Mouse (Mus musculus): ENCODE measurements around the gene Clk2. TPM values are rescaled to one million over a fixed set of nuclear protein-coding genes. Genes with fewer than 3 reads are reported as not detected.

The Clk2 gene
- polyA plus RNA-seq, 1 experiment, result 22.2 TPM

- Histone ChIP-seq H3K4me2 (ENCODE audit: low read depth) (no peak overlapping the region), H3K27me3 (ENCODE audit: control insufficient read depth, insufficient read depth, insufficient read length) (no peaks in the 10 kb centered on the region), H3K79me2 (ENCODE audit: control insufficient read depth, insufficient read depth) (peaks cover 12% of the 10 kb centered on the region), H3K4me3 (no peak overlapping the region), H3K36me3 (ENCODE audit: control insufficient read depth, insufficient read depth) (peaks cover 20% of the 10 kb centered on the region), H3ac (ENCODE audit: control insufficient read depth, insufficient read length) (no peak overlapping the region)
- TF ChIP-seq POLR2A (IDR thresholded peaks at IDR 0.05; ENCODE audit: insufficient read length, low read depth), result no peak
- no peak for TF ChIP-seq E2F4 (IDR thresholded peaks at IDR 0.05; ENCODE audit: insufficient read depth)
- no peak for TF ChIP-seq TCF3 (IDR thresholded peaks at IDR 0.05; ENCODE audit: insufficient read length, low read depth)
- no peak for TF ChIP-seq TCF12 (IDR thresholded peaks at IDR 0.05; ENCODE audit: insufficient read depth, poor library complexity, severe bottlenecking)
- no peak for TF ChIP-seq MYOD1 (IDR thresholded peaks at IDR 0.05; ENCODE audit: control insufficient read depth in 1 of 3, insufficient read length in 2 of 3, low read depth in 2 of 3)
- TF ChIP-seq SRF (IDR thresholded peaks at IDR 0.05; ENCODE audit: control insufficient read depth, insufficient read length, low read depth), result no peak
- no peak for TF ChIP-seq USF1 (IDR thresholded peaks at IDR 0.05; ENCODE audit: low read depth)
- TF ChIP-seq REST (IDR thresholded peaks at IDR 0.05; ENCODE audit: insufficient read depth, insufficient read length), result no peak
- no peak for TF ChIP-seq MYOG (IDR thresholded peaks at IDR 0.05; ENCODE audit: control insufficient read depth in 1 of 3, insufficient read depth in 1 of 3, insufficient read length in 2 of 3, low read depth in 2 of 3)
- TF ChIP-seq CEBPB (IDR thresholded peaks at IDR 0.05; ENCODE audit: insufficient read depth, poor library complexity, severe bottlenecking), result no peak
- no peak for TF ChIP-seq POLR2AphosphoS2 (IDR thresholded peaks at IDR 0.05; ENCODE audit: insufficient read length, low read depth)
- TF ChIP-seq MAX (IDR thresholded peaks at IDR 0.05; ENCODE audit: low read depth), result no peak
Measured at GRCm38 (mm10) chr3:89210162-89210561, 45.6 kb downstream of the Clk2 start.

GRCm38 (mm10) chr3:89210731-89211130, 46.1 kb downstream of the Clk2 start:
- TF ChIP-seq REST (IDR thresholded peaks at IDR 0.05; ENCODE audit: insufficient read depth, insufficient read length), result no peak
- TF ChIP-seq TCF12 (IDR thresholded peaks at IDR 0.05; ENCODE audit: insufficient read depth, poor library complexity, severe bottlenecking), result no peak
- no peak for TF ChIP-seq TCF3 (IDR thresholded peaks at IDR 0.05; ENCODE audit: insufficient read length, low read depth)
- TF ChIP-seq USF1 (IDR thresholded peaks at IDR 0.05; ENCODE audit: low read depth), result no peak
- TF ChIP-seq E2F4 (IDR thresholded peaks at IDR 0.05; ENCODE audit: insufficient read depth), result no peak
- no peak for TF ChIP-seq POLR2A (IDR thresholded peaks at IDR 0.05; ENCODE audit: insufficient read length, low read depth)
- no peak for TF ChIP-seq MYOG (IDR thresholded peaks at IDR 0.05; ENCODE audit: control insufficient read depth in 1 of 3, insufficient read depth in 1 of 3, insufficient read length in 2 of 3, low read depth in 2 of 3)
- TF ChIP-seq MYOD1 (IDR thresholded peaks at IDR 0.05; ENCODE audit: control insufficient read depth in 1 of 3, insufficient read length in 2 of 3, low read depth in 2 of 3), result no peak
- no peak for TF ChIP-seq POLR2AphosphoS2 (IDR thresholded peaks at IDR 0.05; ENCODE audit: insufficient read length, low read depth)
- no peak for TF ChIP-seq CEBPB (IDR thresholded peaks at IDR 0.05; ENCODE audit: insufficient read depth, poor library complexity, severe bottlenecking)
- no peak for TF ChIP-seq MAX (IDR thresholded peaks at IDR 0.05; ENCODE audit: low read depth)
- TF ChIP-seq SRF (IDR thresholded peaks at IDR 0.05; ENCODE audit: control insufficient read depth, insufficient read length, low read depth), result no peak
- Histone ChIP-seq H3K79me2 (ENCODE audit: control insufficient read depth, insufficient read depth) (peaks cover 12% of the 10 kb centered on the region), H3K27me3 (ENCODE audit: control insufficient read depth, insufficient read depth, insufficient read length) (no peaks in the 10 kb centered on the region), H3K36me3 (ENCODE audit: control insufficient read depth, insufficient read depth) (peaks cover 20% of the 10 kb centered on the region), H3K4me3 (no peak overlapping the region), H3ac (ENCODE audit: control insufficient read depth, insufficient read length) (no peak overlapping the region), H3K4me2 (ENCODE audit: low read depth) (no peak overlapping the region)

DNA sequence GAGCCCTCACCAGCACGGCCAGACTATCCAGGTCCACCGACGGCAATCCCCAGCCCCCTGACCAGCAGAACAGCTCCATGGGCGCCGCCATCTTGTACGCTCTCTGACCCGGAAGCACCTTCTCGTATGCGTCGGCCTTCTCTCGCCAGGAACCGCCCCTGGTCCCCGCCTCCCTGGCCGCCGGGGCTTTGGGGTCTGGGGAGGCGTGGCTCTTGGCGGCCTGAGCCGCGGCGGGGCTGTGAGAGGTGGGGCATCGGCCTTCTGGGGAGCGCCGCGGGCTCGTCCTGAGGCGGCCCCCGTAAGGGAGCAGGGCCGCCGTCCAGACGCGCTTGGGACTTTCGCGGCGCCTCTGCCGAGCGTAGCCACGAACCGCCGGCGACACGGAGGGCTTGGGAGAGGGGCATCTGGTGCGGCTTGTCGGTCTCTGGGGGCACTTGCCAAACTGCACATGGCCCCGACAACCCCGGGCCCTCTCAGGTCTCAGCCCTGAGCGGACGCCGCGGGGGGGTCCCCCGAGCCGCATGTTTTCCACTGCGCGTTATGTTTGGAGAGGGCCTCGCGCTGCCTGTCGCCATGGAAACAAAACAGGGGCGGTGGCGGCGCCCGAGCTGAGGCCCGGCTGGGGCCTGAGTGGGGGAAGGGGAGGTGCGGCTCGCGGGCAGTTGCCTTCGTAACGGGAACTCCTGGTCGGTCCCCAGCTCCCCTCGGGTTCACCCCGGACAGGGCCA, 49.4 kb downstream of the Clk2 start:
- TF ChIP-seq MYOD1 (IDR thresholded peaks at IDR 0.05; ENCODE audit: control insufficient read depth in 1 of 3, insufficient read length in 2 of 3, low read depth in 2 of 3) (no peak), POLR2AphosphoS2 (IDR thresholded peaks at IDR 0.05; ENCODE audit: insufficient read length, low read depth) (peak; percentile 43), POLR2A (IDR thresholded peaks at IDR 0.05; ENCODE audit: insufficient read length, low read depth) (peak; percentile 57)
- peaks cover 12% of the 10 kb centered on the region for H3K79me2 ChIP-seq (ENCODE audit: control insufficient read depth, insufficient read depth)

GRCm38 (mm10) chr3:89214681-89215411, 50.3 kb downstream of the Clk2 start, which contains the start of gene Thbs3:
Gene Thbs3 (plus strand): TSS chr3:89215180.
- H3K36me3 ChIP-seq (ENCODE audit: control insufficient read depth, insufficient read depth), result peaks cover 3% of the 10 kb centered on the region
- no peak for TF ChIP-seq E2F4 (IDR thresholded peaks at IDR 0.05; ENCODE audit: insufficient read depth)
- no peak for TF ChIP-seq POLR2AphosphoS2 (IDR thresholded peaks at IDR 0.05; ENCODE audit: insufficient read length, low read depth)
- TF ChIP-seq MYOG (IDR thresholded peaks at IDR 0.05; ENCODE audit: control insufficient read depth in 1 of 3, insufficient read depth in 1 of 3, insufficient read length in 2 of 3, low read depth in 2 of 3), result no peak
- TF ChIP-seq USF1 (IDR thresholded peaks at IDR 0.05; ENCODE audit: low read depth), result no peak
- TF ChIP-seq CEBPB (IDR thresholded peaks at IDR 0.05; ENCODE audit: insufficient read depth, poor library complexity, severe bottlenecking), result no peak
- TF ChIP-seq TCF12 (IDR thresholded peaks at IDR 0.05; ENCODE audit: insufficient read depth, poor library complexity, severe bottlenecking), result no peak
- TF ChIP-seq SRF (IDR thresholded peaks at IDR 0.05; ENCODE audit: control insufficient read depth, insufficient read length, low read depth), result no peak
- no peak for TF ChIP-seq MAX (IDR thresholded peaks at IDR 0.05; ENCODE audit: low read depth)
- no peak for TF ChIP-seq POLR2A (IDR thresholded peaks at IDR 0.05; ENCODE audit: insufficient read length, low read depth)
- no peak for TF ChIP-seq MYOD1 (IDR thresholded peaks at IDR 0.05; ENCODE audit: control insufficient read depth in 1 of 3, insufficient read length in 2 of 3, low read depth in 2 of 3)
- H3ac ChIP-seq (ENCODE audit: control insufficient read depth, insufficient read length), result peak within 1 kb of the TSS; percentile 52
- peak within 1 kb of the TSS; percentile 50 for H3K4me3 ChIP-seq
- no peaks in the 10 kb centered on the region for H3K27me3 ChIP-seq (ENCODE audit: control insufficient read depth, insufficient read depth, insufficient read length)
- peaks cover 12% of the 10 kb centered on the region for H3K79me2 ChIP-seq (ENCODE audit: control insufficient read depth, insufficient read depth)
- H3K4me2 ChIP-seq (ENCODE audit: low read depth), result peak within 1 kb of the TSS; percentile 88

More for the DNA sequence above, 49.4 kb downstream of the Clk2 start:
- Histone ChIP-seq H3ac (ENCODE audit: control insufficient read depth, insufficient read length) (peak overlapping the region; percentile 52), H3K4me3 (peak overlapping the region; percentile 50), H3K4me2 (ENCODE audit: low read depth) (peak overlapping the region; percentile 88), H3K27me3 (ENCODE audit: control insufficient read depth, insufficient read depth, insufficient read length) (no peaks in the 10 kb centered on the region), H3K36me3 (ENCODE audit: control insufficient read depth, insufficient read depth) (peaks cover 4% of the 10 kb centered on the region)

Measured in myocyte (in vitro differentiated cells).